9 mouse cellular contexts compared by ENCODE assay signal in the genomic region with DNA sequence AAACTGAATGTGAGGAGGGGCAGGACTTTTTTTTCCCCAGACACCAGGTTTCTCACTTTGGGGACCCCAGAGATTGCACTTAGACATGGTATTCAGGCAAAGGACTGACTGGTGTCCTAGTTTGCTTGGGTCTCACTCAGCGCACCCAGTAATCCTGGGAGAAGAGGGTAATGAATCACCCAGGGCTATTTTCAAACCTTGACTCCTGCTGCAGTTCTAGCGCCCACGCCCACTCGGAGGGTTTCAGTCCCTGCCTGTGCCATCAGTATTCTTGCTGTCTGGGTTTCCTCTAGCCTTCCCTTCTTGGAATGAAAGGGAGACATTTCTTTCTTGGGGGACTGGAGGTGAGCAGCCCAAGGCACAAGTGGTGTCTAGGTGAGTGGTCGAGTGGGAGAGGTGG. TPM values are rescaled to one million over a fixed set of nuclear protein-coding genes. Genes with fewer than 3 reads are reported as not detected.
DNase-seq lines count a peak whose midpoint lies in the region; ATAC-seq and TF ChIP-seq lines count a peak whose summit lies in the region.
"Had no signal": no experiment of that assay in that cellular context is flagged by ENCODE, and none has a peak within 500 bp of the region (broad histone marks: within the 10 kb centered on the region; RNA-seq: fewer than 3 reads in every experiment).

No protein-coding gene starts in this region.

- WGBS in kidney, embryonic 14.5 days = 79% methylated on average over 5 of the region's 5 CpGs
- WGBS in stomach, embryonic 16.5 days = 65% methylated on average over 5 of the region's 5 CpGs
- 70% methylated on average over 5 of the region's 5 CpGs for WGBS in stomach, postnatal 0 days

- H3K9ac ChIP-seq in kidney, embryonic 14.5 days (ENCODE audit: low read depth, low read length) = no peak overlapping the region
- H3K9ac ChIP-seq in stomach, embryonic 16.5 days (ENCODE audit: low read length) = no peak overlapping the region
- no peak overlapping the region for H3K9ac ChIP-seq in stomach, postnatal 0 days (ENCODE audit: low read length)

- H3K27me3 ChIP-seq in kidney, embryonic 14.5 days (ENCODE audit: control insufficient read depth, insufficient read depth, low read length) = no peaks in the 10 kb centered on the region; the same call in 1 of the 2 replicates
- peaks cover 17% of the 10 kb centered on the region; the same call in 1 of the 2 replicates for H3K27me3 ChIP-seq in stomach, embryonic 16.5 days (ENCODE audit: control insufficient read depth, insufficient read depth, low read length)
- no peaks in the 10 kb centered on the region for H3K27me3 ChIP-seq in stomach, postnatal 0 days (ENCODE audit: control insufficient read depth, insufficient read depth, low read length)

- H3K4me1 ChIP-seq in kidney, embryonic 14.5 days (ENCODE audit: control insufficient read depth, insufficient read depth, low read length) = no peaks in the 10 kb centered on the region
- H3K4me1 ChIP-seq in stomach, embryonic 16.5 days (ENCODE audit: control insufficient read depth, insufficient read depth, low read length) = no peaks in the 10 kb centered on the region
- no peaks in the 10 kb centered on the region for H3K4me1 ChIP-seq in stomach, postnatal 0 days (replicated peaks; ENCODE audit: control insufficient read depth, insufficient read depth)

- peak overlapping the region; percentile 48; the same call in 1 of the 2 replicates for H3K4me3 ChIP-seq in kidney, embryonic 14.5 days (ENCODE audit: low read length)
- no peak overlapping the region for H3K4me3 ChIP-seq in stomach, embryonic 16.5 days (replicated peaks; ENCODE audit: low read length)
- no peak overlapping the region for H3K4me3 ChIP-seq in stomach, postnatal 0 days (ENCODE audit: low read depth, low read length)

- H3K4me2 ChIP-seq in kidney, embryonic 14.5 days (replicated peaks; ENCODE audit: low read depth, low read length) = peak overlapping the region; percentile 69; the same call in 1 of the 2 replicates
- H3K4me2 ChIP-seq in stomach, embryonic 16.5 days (ENCODE audit: low read depth, low read length) = peak overlapping the region; percentile 70; the same call in 1 of the 2 replicates
- no peak overlapping the region for H3K4me2 ChIP-seq in stomach, postnatal 0 days (replicated peaks; ENCODE audit: low read depth)

- no peak for ATAC-seq in kidney, embryonic 14.5 days (ENCODE audit: low FRiP score, low TSS enrichment)
- ATAC-seq in stomach, embryonic 16.5 days (ENCODE audit: insufficient read depth, low FRiP score) = no peak
- no peak for ATAC-seq in stomach, postnatal 0 days (ENCODE audit: low FRiP score, low TSS enrichment)

- H3K27ac ChIP-seq in kidney, embryonic 14.5 days (ENCODE audit: low read depth, low read length) = no peak overlapping the region
- H3K27ac ChIP-seq in stomach, embryonic 16.5 days (ENCODE audit: low read length) = no peak overlapping the region
- no peak overlapping the region for H3K27ac ChIP-seq in stomach, postnatal 0 days (replicated peaks)

- no peak for TF ChIP-seq EP300 in stomach, postnatal 0 days (optimal IDR thresholded peaks at IDR 0.05)

- peak; percentile 38 for DNase-seq in adrenal gland, postnatal 14 days
- DNase-seq in adrenal gland, postnatal 4 days (ENCODE audit: low spot score in 2 of 2) = no peak
- no peak for DNase-seq in kidney, adult 11 months
- DNase-seq in stomach, postnatal 0 days (ENCODE audit: low spot score) = no peak
- no peak for DNase-seq in urinary bladder, postnatal 36 days (ENCODE audit: low spot score in 2 of 2)
- DNase-seq in right cerebral cortex, postnatal 10 days (ENCODE audit: low spot score in 2 of 2) = no peak
- DNase-seq: cerebellum, postnatal 14 days had no signal

- no peaks in the 10 kb centered on the region for H3K9me3 ChIP-seq in kidney, embryonic 14.5 days (ENCODE audit: control insufficient read depth, low read length)
- H3K9me3 ChIP-seq in stomach, embryonic 16.5 days (replicated peaks; ENCODE audit: control insufficient read depth, low read length) = no peaks in the 10 kb centered on the region
- no peaks in the 10 kb centered on the region for H3K9me3 ChIP-seq in stomach, postnatal 0 days (ENCODE audit: control insufficient read depth, low read length)

- TF ChIP-seq CTCF in stomach, postnatal 0 days (IDR thresholded peaks at IDR 0.05; ENCODE audit: low read depth) = no peak

- H3K36me3 ChIP-seq in kidney, embryonic 14.5 days (ENCODE audit: control insufficient read depth, insufficient read depth, low read length) = no peaks in the 10 kb centered on the region
- no peaks in the 10 kb centered on the region for H3K36me3 ChIP-seq in stomach, embryonic 16.5 days (ENCODE audit: control insufficient read depth, insufficient read depth, low read length)
- no peaks in the 10 kb centered on the region for H3K36me3 ChIP-seq in stomach, postnatal 0 days (ENCODE audit: control insufficient read depth, insufficient read depth, low read length)

RNA-seq across cellular contexts. Expression of gene Stard8, which starts 40.7 kb away (rescaled TPM):
- 31.1 and 32.3 TPM in 2 replicates for total RNA-seq in adrenal gland, postnatal 14 days (2021)
- 10 to 100 TPM; 33.9 to 40.8 TPM for total RNA-seq in adrenal gland, postnatal 4 days (2021)
- polyA plus RNA-seq in kidney, embryonic 14.5 days (2014; fragmentation: Nextera tagmentation; extraction: Ambion mirVana) = 4.1 and 7.5 TPM in 2 replicates
- polyA plus RNA-seq in stomach, embryonic 16.5 days (2015; fragmentation: Nextera tagmentation; extraction: Ambion mirVana) = 8.5 and 9.9 TPM in 2 replicates
- polyA plus RNA-seq in stomach, postnatal 0 days (2015; fragmentation: Nextera tagmentation; extraction: Ambion mirVana) = 3.1 and 3.2 TPM in 2 replicates
